Mouse (Mus musculus) bone marrow macrophage, adult 2 months (primary cell): Measurements from ENCODE around the gene Fads2.

Experiments used
- CTCF ChIP-seq: IDR thresholded peaks from 2 replicates; pipeline ENCODE4 v1.5.1; 2012; ENCODE audit warnings: low read depth, mild to moderate bottlenecking, low read length, moderate library complexity
- POLR2A ChIP-seq: IDR thresholded peaks from 2 replicates; pipeline ENCODE4 v1.6.1; 2012; ENCODE audit warnings: mild to moderate bottlenecking, low read depth, low read length, borderline replicate concordance

GRCm38 (mm10) chr19:10093829-10094228, 7.7 kb downstream of the Fads2 start:
- TF ChIP-seq POLR2A: no peak
- TF ChIP-seq CTCF: no peak
